Mouse (Mus musculus): ENCODE measurements at regions not wholly inside any gene's neighbourhood (a gene's known extent, or its start where the extent isn't known, plus 50 kb on each side); places are given as distances from the start of the nearest gene placed in this dataset.

DNA sequence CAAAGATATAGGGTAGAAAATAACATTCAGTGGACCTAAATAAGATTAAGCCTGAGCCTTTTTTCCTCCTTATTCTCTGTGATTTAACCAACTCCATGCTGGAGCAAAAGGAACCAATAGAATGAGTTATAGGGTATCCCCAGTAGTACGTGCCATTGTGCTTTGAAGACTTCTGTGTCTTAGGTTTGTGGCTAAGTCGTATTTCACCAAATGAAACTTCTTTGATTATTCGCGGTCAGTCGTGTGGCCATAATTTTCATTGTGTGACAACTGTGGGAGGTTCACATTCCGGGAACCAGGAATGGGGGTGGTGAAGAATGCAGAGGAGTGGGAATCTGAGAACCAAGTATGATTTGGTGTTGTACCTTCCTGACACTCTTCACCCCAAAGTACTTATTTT, 535.6 kb upstream of the Pkn2 start:
- TF ChIP-seq CTCF (IDR thresholded peaks at IDR 0.05; ENCODE audit: low read depth) (no peak), EP300 (optimal IDR thresholded peaks at IDR 0.05) (no peak)
